Mouse (Mus musculus) bone marrow macrophage, adult 2 months (primary cell): ENCODE measurements at regions not wholly inside any gene's neighbourhood (a gene's known extent, or its start where the extent isn't known, plus 50 kb on each side); places are given as distances from the start of the nearest gene placed in this dataset.

Experiments
- H3K27ac ChIP-seq: 2 replicates; pipeline ENCODE4 v1.5.1; 2012; ENCODE audit warnings: low read depth, low read length; ENCODE audit not compliant: insufficient read depth
- H3K4me1 ChIP-seq: 2 replicates; pipeline ENCODE4 v1.6.1; 2012; ENCODE audit warnings: low read length; ENCODE audit not compliant: control insufficient read depth, insufficient read depth
- H3K4me3 ChIP-seq: 2 replicates; pipeline ENCODE4 v1.5.1; 2012; ENCODE audit warnings: mild to moderate bottlenecking, low read length, moderate library complexity; ENCODE audit not compliant: insufficient read depth
- CTCF ChIP-seq: IDR thresholded peaks from 2 replicates; pipeline ENCODE4 v1.5.1; 2012; ENCODE audit warnings: low read depth, mild to moderate bottlenecking, low read length, moderate library complexity
- POLR2A ChIP-seq: IDR thresholded peaks from 2 replicates; pipeline ENCODE4 v1.6.1; 2012; ENCODE audit warnings: mild to moderate bottlenecking, low read depth, low read length, borderline replicate concordance

- TF ChIP-seq CTCF (no peak), POLR2A (no peak)
- Histone ChIP-seq H3K4me3 (no peak overlapping the region), H3K27ac (no peak overlapping the region), H3K4me1 (peaks cover 13% of the 10 kb centered on the region)
Observed at GRCm38 (mm10) chr15:96752719-96753118, 53.2 kb upstream of the Slc38a2 start.

- Histone ChIP-seq H3K4me3 (no peak overlapping the region), H3K4me1 (peaks cover 10% of the 10 kb centered on the region; the same call in 1 of the 2 replicates), H3K27ac (no peak overlapping the region)
- TF ChIP-seq CTCF (no peak), POLR2A (no peak)
Observed at GRCm38 (mm10) chr15:96752062-96752358, 52.5 kb upstream of the Slc38a2 start.

DNA sequence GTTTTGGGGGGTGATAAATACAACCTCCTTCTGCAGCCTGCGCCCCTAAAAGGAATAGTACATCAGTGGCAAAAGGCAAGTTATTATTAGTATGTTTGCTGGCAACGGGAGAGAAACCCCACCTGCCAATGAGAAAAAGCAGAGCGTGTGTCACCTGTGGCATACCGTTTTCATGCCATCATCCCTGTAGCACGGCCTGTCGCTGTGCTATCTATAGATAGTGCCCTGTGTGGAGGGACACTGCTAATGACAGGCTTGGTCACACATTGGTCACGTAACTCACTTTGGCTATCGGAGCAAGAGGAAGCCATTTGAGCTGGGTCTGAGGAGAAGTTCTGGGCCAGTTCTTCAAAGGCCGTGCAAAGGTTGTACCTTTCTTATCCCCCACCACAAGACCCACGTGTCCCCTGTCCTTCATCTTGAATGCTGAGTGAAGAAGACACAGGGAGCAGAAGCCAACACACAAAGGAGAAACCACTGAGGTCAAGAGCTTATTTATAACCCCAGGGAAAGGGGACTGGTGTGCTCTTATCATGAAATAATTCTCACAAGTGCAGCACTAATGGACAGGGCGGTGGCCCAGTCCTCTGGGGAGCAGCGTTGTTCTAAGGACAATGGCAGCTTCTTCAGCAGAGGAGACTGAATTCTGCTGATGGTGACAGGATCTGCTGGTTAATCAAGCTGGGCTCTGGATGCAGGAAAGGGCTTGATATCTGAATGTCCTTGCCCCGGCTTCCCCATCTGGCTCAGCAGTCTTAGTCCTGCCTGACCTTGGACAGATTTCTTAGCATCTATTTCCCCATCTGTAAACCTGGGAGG is 51.9 kb upstream of the Slc38a2 start:
- Histone ChIP-seq H3K4me3 (no peak overlapping the region), H3K4me1 (peaks cover 5% of the 10 kb centered on the region; the same call in 1 of the 2 replicates), H3K27ac (no peak overlapping the region)
- TF ChIP-seq CTCF: no peak
- no peak for TF ChIP-seq POLR2A

DNA sequence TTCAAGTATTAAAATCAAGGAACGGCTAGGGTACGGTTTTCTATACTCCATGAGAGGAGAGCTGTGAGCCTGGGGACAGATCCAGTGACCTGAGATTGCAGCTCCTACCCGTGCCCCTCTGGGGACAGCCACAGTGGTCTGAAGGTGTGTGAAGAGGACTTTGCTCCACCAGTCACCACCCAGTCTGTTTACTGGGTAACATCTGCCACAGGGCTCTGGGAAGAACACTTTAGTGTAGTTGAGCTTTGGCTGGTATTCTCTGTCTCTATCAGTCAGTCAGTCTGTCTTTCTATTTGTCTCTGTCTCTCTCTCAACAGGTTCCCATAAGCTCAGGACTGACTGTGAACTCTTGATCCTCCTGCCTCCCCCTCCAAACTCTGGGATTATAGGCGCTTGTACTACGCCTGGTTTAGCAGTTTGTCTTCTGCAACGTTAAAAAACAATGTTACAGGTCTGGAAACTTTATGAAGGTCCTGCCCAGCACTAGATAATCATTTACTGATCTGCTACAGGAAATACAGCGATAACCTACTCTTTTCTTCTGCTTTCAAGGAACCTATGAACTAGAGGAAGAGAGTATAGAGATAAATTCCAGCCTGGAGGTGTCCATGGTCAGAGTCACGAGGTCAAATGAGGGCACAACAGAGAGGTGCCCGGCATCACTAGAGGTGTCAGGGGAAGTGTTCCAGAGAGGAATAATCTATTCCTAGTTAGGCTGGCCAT is 50.2 kb upstream of the Slc38a2 start:
- Histone ChIP-seq H3K4me3 (no peak overlapping the region), H3K4me1 (no peaks in the 10 kb centered on the region), H3K27ac (no peak overlapping the region)
- TF ChIP-seq POLR2A (no peak), CTCF (no peak)
